Mouse (Mus musculus) liver (tissue): Measurements from ENCODE around the gene Cyp2d11.
A peak's percentile ranks its signal among the peaks of the same experiment; 100 is the strongest.
"Not testable (repeated sequence)": the region's sequence is repeated elsewhere in the genome, so short reads cannot be mapped to it uniquely, and the experiment has no call there.

Experiments used
- DNase-seq: peaks from one replicate; pipeline ENCODE4 v3.0.0-alpha.2; 2020; ENCODE audit warnings: mixed read lengths

Gene Cyp2d11

GRCm38 (mm10) chr15:82379871-82380713, 13.7 kb downstream of the Cyp2d11 start, which contains the start of gene Cyp2d22:
Gene Cyp2d22, minus strand, starts transcription at chr15:82380260.
- DNase-seq = peak; percentile 59

- peak; percentile 46 for DNase-seq
Observed at GRCm38 (mm10) chr15:82379511-82379870, 14.3 kb downstream of the Cyp2d11 start.

GRCm38 (mm10) chr15:82378261-82379180, 15.3 kb downstream of the Cyp2d11 start:
- no peak for DNase-seq

GRCm38 (mm10) chr15:82377701-82378100, 16.1 kb downstream of the Cyp2d11 start:
- DNase-seq = no peak

- DNase-seq = no peak
Observed at GRCm38 (mm10) chr15:82376393-82377138, 17.3 kb downstream of the Cyp2d11 start.

- no peak for DNase-seq
Observed at GRCm38 (mm10) chr15:82375855-82376254, 18.0 kb downstream of the Cyp2d11 start.

GRCm38 (mm10) chr15:82374437-82374836, 19.4 kb downstream of the Cyp2d11 start:
- no peak for DNase-seq

- DNase-seq = no peak
Observed at GRCm38 (mm10) chr15:82372991-82373390, 20.8 kb downstream of the Cyp2d11 start.

GRCm38 (mm10) chr15:82372446-82372845, 21.4 kb downstream of the Cyp2d11 start:
- no peak for DNase-seq

GRCm38 (mm10) chr15:82368851-82369250, 25.0 kb downstream of the Cyp2d11 start:
- DNase-seq = no peak

- DNase-seq = no peak
Observed at GRCm38 (mm10) chr15:82368146-82368545, 25.7 kb downstream of the Cyp2d11 start.

GRCm38 (mm10) chr15:82364561-82364960, 29.3 kb downstream of the Cyp2d11 start:
- not testable (repeated sequence) for DNase-seq

- DNase-seq = not testable (repeated sequence)
Observed at GRCm38 (mm10) chr15:82363801-82364200, 30.0 kb downstream of the Cyp2d11 start.

- DNase-seq = no peak
Observed at GRCm38 (mm10) chr15:82362234-82362633, 31.6 kb downstream of the Cyp2d11 start.

- peak; percentile 32 for DNase-seq
Observed at GRCm38 (mm10) chr15:82361459-82362018, 32.3 kb downstream of the Cyp2d11 start.

- DNase-seq = no peak
Observed at GRCm38 (mm10) chr15:82358431-82359260, 35.2 kb downstream of the Cyp2d11 start.

- DNase-seq = peak; percentile 99
Observed at GRCm38 (mm10) chr15:82354126-82354945, 39.5 kb downstream of the Cyp2d11 start, which contains the start of gene Ndufa6. Gene Ndufa6, minus strand, starts transcription at chr15:82354322.

GRCm38 (mm10) chr15:82353745-82354113, 40.1 kb downstream of the Cyp2d11 start:
- no peak for DNase-seq

GRCm38 (mm10) chr15:82353078-82353744, 40.6 kb downstream of the Cyp2d11 start:
- DNase-seq = peak; percentile 33

- DNase-seq = peak; percentile 65
Observed at GRCm38 (mm10) chr15:82351480-82351879, 42.3 kb downstream of the Cyp2d11 start.
